Mouse (Mus musculus) spleen, adult 18-20 months (tissue): ENCODE results near the gene Hsd11b2.

Experiments used
- DNase-seq, 2 experiments: peaks; one replicate each; pipeline ENCODE4 v3.0.0; 2022; ENCODE audit warnings: mixed read lengths in 2 of 2

The Hsd11b2 gene

GRCm38 (mm10) chr8:105565401-105565881 is 46.9 kb downstream of the Hsd11b2 start:
- DNase-seq: no peak

- DNase-seq: peak; percentile 96 to 99
Measured at GRCm38 (mm10) chr8:105565952-105566702, 47.6 kb downstream of the Hsd11b2 start, which contains the start of gene Atp6v0d1. Atp6v0d1 (minus strand) TSS chr8:105566047.

- DNase-seq: peak; percentile 20 to 41
Measured at GRCm38 (mm10) chr8:105566703-105567595, 48.4 kb downstream of the Hsd11b2 start.

- no peak for DNase-seq
Measured at GRCm38 (mm10) chr8:105571810-105572209, 53.3 kb downstream of the Hsd11b2 start.

GRCm38 (mm10) chr8:105573427-105573826 is 54.9 kb downstream of the Hsd11b2 start:
- DNase-seq: no peak
